10 mouse cellular contexts compared by ENCODE assay signal in genomic region chr2:35446798-35447197, GRCm38 (mm10). TPM values are rescaled to one million over a fixed set of nuclear protein-coding genes. Genes with fewer than 3 reads are reported as not detected.
DNase-seq lines count a peak whose midpoint lies in the region; ATAC-seq and TF ChIP-seq lines count a peak whose summit lies in the region.
"Had no signal": no experiment of that assay in that cellular context is flagged by ENCODE, and none has a peak within 500 bp of the region (broad histone marks: within the 10 kb centered on the region; RNA-seq: fewer than 3 reads in every experiment).

No protein-coding gene starts in this region.

- H3K27me3 ChIP-seq in E14TG2a.4 (ENCODE audit: insufficient read depth, low read length), result no peaks in the 10 kb centered on the region
- H3K27me3 ChIP-seq in heart, embryonic 14.5 days (ENCODE audit: control insufficient read depth, insufficient read depth, low read length), result no peaks in the 10 kb centered on the region

- H3K4me2 ChIP-seq in heart, embryonic 14.5 days (ENCODE audit: low read length), result no peak overlapping the region

- 80% methylated on average over 8 of the region's 8 CpGs for WGBS in heart, embryonic 14.5 days

- peak overlapping the region; percentile 33 to 50; a peak in 3 of 4 replicates for H3K27ac ChIP-seq in heart, embryonic 14.5 days (replicated peaks in 1 of 2; ENCODE audit: control insufficient read depth in 1 of 2, insufficient read depth in 1 of 2, low read depth in 2 of 2, low read length in 2 of 2)
- H3K27ac ChIP-seq: midbrain, embryonic 10.5 days had no signal

- H3K36me3 ChIP-seq in E14TG2a.4 (ENCODE audit: insufficient read depth, low read length), result peaks cover 28% of the 10 kb centered on the region
- H3K36me3 ChIP-seq in heart, embryonic 14.5 days (ENCODE audit: control insufficient read depth, insufficient read depth, low read length), result no peaks in the 10 kb centered on the region
- H3K36me3 ChIP-seq: midbrain, embryonic 10.5 days had no signal

- peak; percentile 63 for DNase-seq in CD4-positive helper T cell, adult 2 months (ENCODE audit: low read depth, low spot score)
- peak; percentile 52 to 61 for DNase-seq in kidney, postnatal 36 days
- no peak for DNase-seq in retina, postnatal 1 day
- DNase-seq in ovary, adult 18-20 months (ENCODE audit: low spot score), result no peak
- no peak for DNase-seq in left cerebral cortex, adult 11 months (ENCODE audit: low spot score)

- H3K4me3 ChIP-seq in E14TG2a.4 (replicated peaks; ENCODE audit: low read length), result peak overlapping the region; percentile 78
- H3K4me3 ChIP-seq in heart, embryonic 14.5 days (ENCODE audit: control insufficient read depth in 1 of 2, insufficient read depth in 1 of 2, low read depth in 1 of 2, low read length in 2 of 2), result no peak overlapping the region
- H3K4me3 ChIP-seq: midbrain, embryonic 10.5 days had no signal

- no peak overlapping the region for H3K9ac ChIP-seq in heart, embryonic 14.5 days (ENCODE audit: low read length)

- H3K9me3 ChIP-seq in E14TG2a.4 (ENCODE audit: low read length), result no peaks in the 10 kb centered on the region
- no peaks in the 10 kb centered on the region for H3K9me3 ChIP-seq in heart, embryonic 14.5 days (ENCODE audit: control insufficient read depth, low read length)
- H3K9me3 ChIP-seq: midbrain, embryonic 10.5 days had no signal

- H3K4me1 ChIP-seq in E14TG2a.4 (replicated peaks; ENCODE audit: low read depth, low read length), result peaks cover 96% of the 10 kb centered on the region
- H3K4me1 ChIP-seq in heart, embryonic 14.5 days (ENCODE audit: control insufficient read depth in 2 of 2, insufficient read depth in 2 of 2, low read length in 2 of 2), result peaks cover 42 to 62% of the 10 kb centered on the region in 2 experiments

- no peak for ATAC-seq in heart, embryonic 14.5 days (ENCODE audit: insufficient number of reproducible peaks, insufficient read depth, low FRiP score, low read depth)
- no peak for ATAC-seq in cerebellum, adult (ENCODE audit: insufficient number of reproducible peaks, low FRiP score, low TSS enrichment)

- TF ChIP-seq CTCF in E14TG2a.4 (conservative IDR thresholded peaks at IDR 0.05; ENCODE audit: low read length), result no peak

RNA-seq across cellular contexts. Expression of gene Ggta1, which starts 16.2 kb away (rescaled TPM):
- polyA plus RNA-seq in heart, embryonic 14.5 days (2014; fragmentation: Nextera tagmentation; extraction: Ambion mirVana), result 37.9 and 39.4 TPM in 2 replicates

RNA-seq across cellular contexts. Expression of gene 4930402F06Rik, which starts 49.8 kb away (rescaled TPM):
- polyA plus RNA-seq in heart, embryonic 14.5 days (2014; fragmentation: Nextera tagmentation; extraction: Ambion mirVana), result not detected in 2 replicates
- polyA plus RNA-seq: large intestine, adult 2 months; midbrain, embryonic 10.5 days had no signal

Comparison
In these comparisons a context has a peak if more than half of its experiments do, and no peak if none do; other contexts are left out.
1. DNase-seq: peak in CD4-positive helper T cell, adult 2 months (single experiment) and kidney, postnatal 36 days (2 of 2); none in retina, postnatal 1 day (single experiment), ovary, adult 18-20 months (single experiment) and left cerebral cortex, adult 11 months (single experiment).